Mouse (Mus musculus): ENCODE measurements around the gene Ern1. TPM values are rescaled to one million over a fixed set of nuclear protein-coding genes. Genes with fewer than 3 reads are reported as not detected.

Gene Ern1
- polyA plus RNA-seq, 1 experiment from 2014 or later, result 7.6 TPM

DNA sequence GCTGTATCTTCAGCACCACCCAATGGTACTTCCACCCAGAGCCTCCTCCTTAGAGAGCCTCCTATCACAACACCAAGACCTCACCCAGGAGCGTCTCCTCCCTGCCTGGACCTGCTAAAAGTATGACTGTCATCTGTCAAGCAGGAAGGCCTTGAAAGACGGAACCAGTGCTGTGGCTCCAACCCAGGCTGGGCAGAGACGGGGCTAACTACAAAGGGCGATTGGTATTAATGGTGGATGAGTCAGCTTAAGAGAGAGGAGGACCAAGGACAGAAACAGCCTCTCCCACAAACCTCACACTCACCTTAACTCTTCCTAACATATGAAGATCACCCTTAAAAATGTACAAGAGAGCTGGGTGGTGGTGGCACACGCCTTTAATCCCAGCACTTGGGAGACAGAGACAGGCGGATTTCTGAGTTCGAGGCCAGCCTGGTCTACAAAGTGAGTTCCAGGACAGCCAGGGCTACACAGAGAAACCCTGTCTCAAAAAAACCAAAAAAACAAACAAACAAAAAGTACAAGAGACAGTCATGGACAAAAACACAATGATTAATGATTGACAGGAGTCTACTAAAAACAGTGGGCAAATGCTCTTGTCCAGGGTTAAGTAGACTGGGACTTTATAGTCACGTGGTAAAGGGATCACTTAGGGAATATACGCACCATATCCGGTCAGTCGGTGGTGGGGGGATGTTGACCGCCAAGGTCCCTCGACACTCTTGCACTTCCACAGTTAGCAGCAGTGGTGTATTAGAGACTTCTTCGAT lies 23.8 kb upstream of the Ern1 start:
- Histone ChIP-seq H3K36me3 (ENCODE audit: control insufficient read depth, insufficient read depth, low read length) (peaks cover 17% of the 10 kb centered on the region), H3K9me3 (ENCODE audit: control insufficient read depth, low read length) (no peaks in the 10 kb centered on the region), H3K4me1 (replicated peaks; ENCODE audit: control insufficient read depth, insufficient read depth, low read length) (peaks cover 3% of the 10 kb centered on the region; the same call in 1 of the 2 replicates), H3K27ac (ENCODE audit: low read depth) (no peak overlapping the region), H3K4me3 (ENCODE audit: low read depth, low read length) (no peak overlapping the region), H3K27me3 (replicated peaks; ENCODE audit: control insufficient read depth, insufficient read depth, low read length) (no peaks in the 10 kb centered on the region), H3K9ac (ENCODE audit: low read length) (no peak overlapping the region), H3K4me2 (ENCODE audit: low read length) (no peak overlapping the region)
- WGBS, result 88% methylated on average over 14 of the region's 14 CpGs
- DNase-seq (ENCODE audit: low spot score) (no peak), ATAC-seq (replicated peaks; ENCODE audit: low FRiP score, low TSS enrichment, low read depth) (no peak)

DNA sequence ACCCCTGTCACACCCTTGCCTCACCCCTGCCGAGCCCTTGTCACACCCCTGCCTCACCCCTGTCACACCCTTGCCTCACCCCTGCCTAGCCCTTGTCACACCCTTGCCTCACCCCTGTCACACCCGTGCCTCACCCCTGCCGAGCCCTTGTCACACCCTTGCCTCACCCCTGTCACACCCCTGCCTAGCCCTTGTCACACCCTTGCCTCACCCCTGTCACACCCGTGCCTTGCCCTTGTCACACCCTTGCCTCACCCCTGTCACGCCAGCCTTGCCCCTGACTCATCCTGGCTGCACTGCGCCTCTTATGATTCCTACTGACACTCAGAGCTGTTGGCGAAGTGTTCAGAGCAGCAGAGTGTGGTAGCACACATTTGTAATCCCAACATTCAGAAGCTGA lies 20.0 kb upstream of the Ern1 start:
- 91% methylated on average over 7 of the region's 7 CpGs for WGBS
- Histone ChIP-seq H3K4me3 (ENCODE audit: low read depth, low read length) (no peak overlapping the region), H3K4me1 (replicated peaks; ENCODE audit: control insufficient read depth, insufficient read depth, low read length) (no peaks in the 10 kb centered on the region), H3K27ac (ENCODE audit: low read depth) (no peak overlapping the region), H3K36me3 (ENCODE audit: control insufficient read depth, insufficient read depth, low read length) (peaks cover 18% of the 10 kb centered on the region), H3K9me3 (ENCODE audit: control insufficient read depth, low read length) (no peaks in the 10 kb centered on the region), H3K9ac (ENCODE audit: low read length) (no peak overlapping the region), H3K27me3 (replicated peaks; ENCODE audit: control insufficient read depth, insufficient read depth, low read length) (no peaks in the 10 kb centered on the region), H3K4me2 (ENCODE audit: low read length) (no peak overlapping the region)
- no peak for DNase-seq (ENCODE audit: low spot score)
- no peak for ATAC-seq (replicated peaks; ENCODE audit: low FRiP score, low TSS enrichment, low read depth)

DNA sequence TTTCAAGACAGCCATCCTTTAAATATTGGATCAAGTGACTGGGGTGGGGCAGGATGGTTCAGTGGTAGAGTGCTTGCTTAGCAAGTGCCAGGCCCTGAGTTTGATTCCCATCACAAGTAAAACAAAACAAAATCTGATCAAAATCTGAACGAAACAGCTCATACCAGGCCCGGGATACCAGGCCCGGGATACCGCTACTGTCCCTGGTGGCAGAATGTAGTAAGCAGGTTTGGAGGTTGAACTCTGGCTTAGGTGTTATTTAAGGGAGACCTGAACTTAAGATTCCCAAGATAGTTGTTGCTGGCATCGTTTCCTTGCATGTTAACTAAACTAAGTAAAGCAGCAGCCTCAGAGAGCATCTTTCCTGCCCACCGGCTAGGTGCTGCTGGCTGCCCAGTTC lies 18.6 kb upstream of the Ern1 start:
- DNase-seq (ENCODE audit: low spot score) (no peak), ATAC-seq (replicated peaks; ENCODE audit: low FRiP score, low TSS enrichment, low read depth) (no peak)
- Histone ChIP-seq H3K36me3 (ENCODE audit: control insufficient read depth, insufficient read depth, low read length) (peaks cover 10% of the 10 kb centered on the region), H3K9me3 (ENCODE audit: control insufficient read depth, low read length) (no peaks in the 10 kb centered on the region), H3K4me1 (replicated peaks; ENCODE audit: control insufficient read depth, insufficient read depth, low read length) (0 out of 2 replicates have a peak, but pooled peaks cover 6% of the 10 kb centered on the region), H3K4me2 (ENCODE audit: low read length) (no peak overlapping the region), H3K27me3 (replicated peaks; ENCODE audit: control insufficient read depth, insufficient read depth, low read length) (no peaks in the 10 kb centered on the region), H3K9ac (ENCODE audit: low read length) (no peak overlapping the region), H3K4me3 (ENCODE audit: low read depth, low read length) (no peak overlapping the region), H3K27ac (ENCODE audit: low read depth) (no peak overlapping the region)
- 89% methylated on average over 6 of the region's 6 CpGs for WGBS

- Histone ChIP-seq H3K27me3 (replicated peaks; ENCODE audit: control insufficient read depth, insufficient read depth, low read length) (no peaks in the 10 kb centered on the region), H3K27ac (ENCODE audit: low read depth) (no peak overlapping the region), H3K9me3 (ENCODE audit: control insufficient read depth, low read length) (no peaks in the 10 kb centered on the region), H3K36me3 (ENCODE audit: control insufficient read depth, insufficient read depth, low read length) (0 out of 2 replicates have a peak, but pooled peaks cover 2% of the 10 kb centered on the region), H3K4me3 (ENCODE audit: low read depth, low read length) (no peak overlapping the region), H3K9ac (ENCODE audit: low read length) (no peak overlapping the region), H3K4me1 (replicated peaks; ENCODE audit: control insufficient read depth, insufficient read depth, low read length) (0 out of 2 replicates have a peak, but pooled peaks cover 9% of the 10 kb centered on the region), H3K4me2 (ENCODE audit: low read length) (no peak overlapping the region)
- DNase-seq (ENCODE audit: low spot score) (no peak), ATAC-seq (replicated peaks; ENCODE audit: low FRiP score, low TSS enrichment, low read depth) (no peak)
Observed at GRCm38 (mm10) chr11:106504129-106504528, 16.5 kb upstream of the Ern1 start.

DNA sequence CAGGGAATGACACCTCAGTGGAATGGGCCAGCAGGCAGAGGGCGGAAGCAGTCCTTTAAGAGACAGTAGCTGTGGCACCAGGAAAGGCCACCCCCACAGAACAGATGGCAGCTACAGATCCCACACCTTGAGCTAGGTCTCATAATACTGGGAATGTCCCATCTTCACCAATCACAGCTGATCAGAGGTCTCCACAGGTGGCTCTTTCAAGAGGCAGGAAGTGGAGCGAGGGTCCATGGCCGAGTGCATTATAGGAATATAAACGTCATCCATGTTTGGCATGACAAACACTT lies 15.7 kb upstream of the Ern1 start:
- no peaks in the 10 kb centered on the region for H3K27me3 ChIP-seq (replicated peaks; ENCODE audit: control insufficient read depth, insufficient read depth, low read length)
- no peak overlapping the region for H3K4me2 ChIP-seq (ENCODE audit: low read length)
- H3K9me3 ChIP-seq (ENCODE audit: control insufficient read depth, low read length), result no peaks in the 10 kb centered on the region
- DNase-seq (ENCODE audit: low spot score), result no peak
- H3K4me3 ChIP-seq (ENCODE audit: low read depth, low read length), result no peak overlapping the region
- H3K9ac ChIP-seq (ENCODE audit: low read length), result no peak overlapping the region
- WGBS, result 64% methylated on average over 4 of the region's 4 CpGs
- H3K36me3 ChIP-seq (ENCODE audit: control insufficient read depth, insufficient read depth, low read length), result 0 out of 2 replicates have a peak, but pooled peaks cover 2% of the 10 kb centered on the region
- 0 out of 2 replicates have a peak overlapping the region, but pooled peaks have one; percentile 22 for H3K27ac ChIP-seq (ENCODE audit: low read depth)
- H3K4me1 ChIP-seq (replicated peaks; ENCODE audit: control insufficient read depth, insufficient read depth, low read length), result 0 out of 2 replicates have a peak, but pooled peaks cover 9% of the 10 kb centered on the region
- no peak for ATAC-seq (replicated peaks; ENCODE audit: low FRiP score, low TSS enrichment, low read depth)

- 0 out of 2 replicates have a peak, but pooled peaks cover 9% of the 10 kb centered on the region for H3K4me1 ChIP-seq (replicated peaks; ENCODE audit: control insufficient read depth, insufficient read depth, low read length)
- no peak overlapping the region for H3K4me3 ChIP-seq (ENCODE audit: low read depth, low read length)
- no peaks in the 10 kb centered on the region for H3K27me3 ChIP-seq (replicated peaks; ENCODE audit: control insufficient read depth, insufficient read depth, low read length)
- H3K9ac ChIP-seq (ENCODE audit: low read length), result no peak overlapping the region
- ATAC-seq (replicated peaks; ENCODE audit: low FRiP score, low TSS enrichment, low read depth), result no peak
- DNase-seq (ENCODE audit: low spot score), result no peak
- H3K4me2 ChIP-seq (ENCODE audit: low read length), result no peak overlapping the region
- H3K36me3 ChIP-seq (ENCODE audit: control insufficient read depth, insufficient read depth, low read length), result 0 out of 2 replicates have a peak, but pooled peaks cover 2% of the 10 kb centered on the region
- 59% methylated on average over 13 of the region's 13 CpGs for WGBS
- no peaks in the 10 kb centered on the region for H3K9me3 ChIP-seq (ENCODE audit: control insufficient read depth, low read length)
- H3K27ac ChIP-seq (ENCODE audit: low read depth), result 0 out of 2 replicates have a peak overlapping the region, but pooled peaks have one; percentile 22
Observed at GRCm38 (mm10) chr11:106502631-106503424, 15.2 kb upstream of the Ern1 start.

DNA sequence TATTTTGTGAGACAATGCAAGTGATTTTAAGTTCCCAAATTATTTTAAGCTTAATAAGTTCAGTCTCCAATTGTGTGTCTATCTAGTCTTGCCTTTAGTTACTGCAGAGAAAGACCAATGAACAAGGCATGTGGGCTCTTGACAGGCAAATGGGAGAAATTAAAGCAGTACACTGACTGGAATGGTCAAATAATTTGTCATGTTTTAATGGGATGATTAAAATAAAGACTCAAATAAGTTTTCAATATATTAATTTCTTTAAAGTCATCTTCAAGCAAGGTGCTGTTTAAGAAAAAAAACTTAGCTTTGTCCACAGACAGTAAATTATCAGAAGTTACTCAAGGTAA lies 14.5 kb upstream of the Ern1 start:
- no peak for DNase-seq (ENCODE audit: low spot score)
- ATAC-seq (replicated peaks; ENCODE audit: low FRiP score, low TSS enrichment, low read depth), result no peak
- H3K27me3 ChIP-seq (replicated peaks; ENCODE audit: control insufficient read depth, insufficient read depth, low read length), result no peaks in the 10 kb centered on the region
- 0 out of 2 replicates have a peak, but pooled peaks cover 2% of the 10 kb centered on the region for H3K36me3 ChIP-seq (ENCODE audit: control insufficient read depth, insufficient read depth, low read length)
- H3K4me2 ChIP-seq (ENCODE audit: low read length), result peak overlapping the region; percentile 68
- no peaks in the 10 kb centered on the region for H3K9me3 ChIP-seq (ENCODE audit: control insufficient read depth, low read length)
- H3K9ac ChIP-seq (ENCODE audit: low read length), result peak overlapping the region; percentile 100; the same call in 1 of the 2 replicates
- H3K27ac ChIP-seq (ENCODE audit: low read depth), result peak overlapping the region; percentile 99
- peak overlapping the region; percentile 88; the same call in 1 of the 2 replicates for H3K4me3 ChIP-seq (ENCODE audit: low read depth, low read length)
- 0 out of 2 replicates have a peak, but pooled peaks cover 9% of the 10 kb centered on the region for H3K4me1 ChIP-seq (replicated peaks; ENCODE audit: control insufficient read depth, insufficient read depth, low read length)

DNA sequence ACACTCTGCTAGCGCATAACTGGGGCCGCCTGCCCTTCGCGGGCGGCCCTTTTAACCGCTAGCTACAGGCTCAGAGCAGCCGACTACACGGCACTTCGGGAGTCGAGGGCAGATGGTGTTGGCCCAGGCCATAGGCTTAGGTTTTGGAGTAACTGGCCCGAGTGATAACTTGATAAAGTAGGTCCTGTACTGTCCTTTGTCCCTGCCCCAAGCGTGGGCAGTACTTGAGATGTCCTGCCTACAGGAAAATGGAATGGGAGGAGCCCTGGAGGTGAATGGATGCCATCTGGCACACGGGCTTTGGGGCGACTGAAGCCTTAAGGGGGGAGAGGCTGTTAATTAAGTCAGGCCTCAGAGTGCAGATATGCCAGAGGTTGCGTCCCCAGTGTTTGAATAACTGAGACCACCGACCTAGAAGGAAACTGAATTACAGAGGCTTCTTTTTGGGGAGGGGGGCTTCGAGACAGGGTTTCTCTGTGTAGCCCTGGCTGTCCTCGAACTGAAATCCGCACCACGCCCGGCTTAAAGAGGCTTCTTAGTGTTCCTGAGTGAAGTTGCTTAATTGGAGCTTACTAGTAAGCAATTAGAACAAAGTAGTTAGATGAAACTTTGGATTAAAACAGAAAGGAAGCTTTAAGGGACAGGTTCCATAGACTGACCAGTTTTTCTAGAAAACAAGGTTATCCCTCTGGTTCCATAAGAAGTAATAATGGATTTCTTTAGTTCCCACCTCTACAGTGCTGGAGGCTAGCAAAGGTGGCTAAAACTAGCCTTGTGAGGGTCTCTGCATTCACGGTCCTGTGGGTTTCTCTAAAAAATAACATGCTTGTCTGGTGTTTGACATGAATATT lies 13.9 kb upstream of the Ern1 start:
- Histone ChIP-seq H3K36me3 (ENCODE audit: control insufficient read depth, insufficient read depth, low read length) (0 out of 2 replicates have a peak, but pooled peaks cover 2% of the 10 kb centered on the region), H3K9ac (ENCODE audit: low read length) (peak overlapping the region; percentile 100), H3K4me3 (ENCODE audit: low read depth, low read length) (peak overlapping the region; percentile 88), H3K4me1 (replicated peaks; ENCODE audit: control insufficient read depth, insufficient read depth, low read length) (0 out of 2 replicates have a peak, but pooled peaks cover 9% of the 10 kb centered on the region), H3K4me2 (ENCODE audit: low read length) (peak overlapping the region; percentile 68), H3K27ac (ENCODE audit: low read depth) (peak overlapping the region; percentile 99), H3K27me3 (replicated peaks; ENCODE audit: control insufficient read depth, insufficient read depth, low read length) (no peaks in the 10 kb centered on the region), H3K9me3 (ENCODE audit: control insufficient read depth, low read length) (no peaks in the 10 kb centered on the region)
- DNase-seq (ENCODE audit: low spot score) (peak; percentile 83), ATAC-seq (replicated peaks; ENCODE audit: low FRiP score, low TSS enrichment, low read depth) (peak; percentile 50)
- WGBS, result 4% methylated on average over 22 of the region's 22 CpGs
